Mouse (Mus musculus): Measurements from ENCODE around the gene Cyp17a1. TPM values are rescaled to one million over a fixed set of nuclear protein-coding genes. Genes with fewer than 3 reads are reported as not detected.

Gene Cyp17a1
- polyA plus RNA-seq, 1 experiment, result not detected

DNA sequence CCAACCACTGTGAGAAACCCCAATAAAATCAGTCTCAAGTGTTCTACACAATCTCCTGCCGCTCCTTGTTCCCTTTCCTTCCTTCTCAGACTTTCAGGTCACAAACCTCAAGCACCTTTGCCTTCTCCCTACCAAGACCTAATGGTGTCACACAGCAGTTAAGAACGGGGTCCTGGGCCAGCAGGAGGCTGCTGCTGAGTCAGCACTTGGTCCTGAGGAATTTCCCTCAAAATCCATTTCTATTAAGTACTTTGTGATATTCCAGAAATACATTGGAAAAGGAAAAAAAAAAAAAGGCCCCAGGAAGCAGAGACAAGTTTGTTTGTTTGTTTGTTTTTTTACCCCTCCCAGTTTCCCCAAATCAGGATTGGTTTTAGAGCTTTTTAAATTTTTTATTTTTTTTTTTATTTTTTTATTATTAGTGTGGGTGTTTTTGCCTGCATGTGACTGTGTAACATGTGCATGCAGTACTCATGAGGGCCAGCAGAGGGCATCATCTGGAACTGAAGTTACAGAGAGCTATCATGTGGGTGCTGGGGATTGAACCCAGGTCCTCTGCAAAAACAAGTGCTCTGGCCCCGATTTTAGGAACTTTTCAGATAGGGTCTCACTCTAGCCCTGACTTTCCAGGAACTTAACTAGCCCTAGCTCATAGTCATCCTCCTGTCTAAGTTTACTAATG is 15.5 kb downstream of the Cyp17a1 start:
- TF ChIP-seq GATA1 (IDR thresholded peaks at IDR 0.05; ENCODE audit: borderline replicate concordance, low read length) (no peak), FLI1 (IDR thresholded peaks at IDR 0.05; ENCODE audit: low read length) (no peak)
- H3K27me3 ChIP-seq (replicated peaks), result no peaks in the 10 kb centered on the region
- peaks cover 50% of the 10 kb centered on the region for H3K36me3 ChIP-seq (replicated peaks; ENCODE audit: low read length)
- H3K4me3 ChIP-seq (replicated peaks), result no peak overlapping the region
- no peaks in the 10 kb centered on the region for H3K9me3 ChIP-seq
- peaks cover 28% of the 10 kb centered on the region for H3K4me1 ChIP-seq

DNA sequence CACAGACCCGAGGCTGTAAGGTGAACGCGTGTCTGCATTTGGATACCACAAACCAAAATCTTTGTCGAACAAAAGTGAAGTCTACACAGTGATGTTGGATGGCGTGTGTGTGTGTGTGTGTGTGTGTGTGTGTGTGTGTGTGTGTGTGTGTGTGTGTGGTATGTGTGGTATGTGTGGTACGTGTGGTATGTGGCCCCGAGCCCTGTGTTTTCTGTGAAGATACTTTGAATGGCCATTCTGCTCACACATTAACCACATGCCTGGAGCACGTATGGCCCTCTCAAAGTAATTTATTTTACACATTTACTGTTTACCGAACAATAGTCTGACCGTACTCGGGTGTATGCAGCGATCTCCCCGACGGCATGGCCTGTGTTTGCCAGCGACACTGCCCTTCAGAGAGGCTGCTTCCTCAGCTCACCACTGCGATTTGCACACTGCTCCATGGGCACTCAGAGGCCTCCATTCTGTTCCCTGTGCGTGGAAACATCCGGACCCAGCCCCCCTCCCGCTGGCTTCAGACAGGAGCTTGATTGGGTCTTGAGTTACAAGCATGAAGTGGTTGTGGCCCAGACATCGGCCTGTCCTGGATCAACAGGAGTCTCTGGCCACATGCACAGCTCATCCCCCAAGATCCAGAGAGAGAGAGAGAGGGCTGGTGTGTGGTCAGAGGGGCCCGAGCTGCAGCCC is 16.7 kb downstream of the Cyp17a1 start:
- H3K36me3 ChIP-seq (replicated peaks; ENCODE audit: low read length), result peaks cover 60% of the 10 kb centered on the region
- H3K4me1 ChIP-seq, result peaks cover 17% of the 10 kb centered on the region

DNA sequence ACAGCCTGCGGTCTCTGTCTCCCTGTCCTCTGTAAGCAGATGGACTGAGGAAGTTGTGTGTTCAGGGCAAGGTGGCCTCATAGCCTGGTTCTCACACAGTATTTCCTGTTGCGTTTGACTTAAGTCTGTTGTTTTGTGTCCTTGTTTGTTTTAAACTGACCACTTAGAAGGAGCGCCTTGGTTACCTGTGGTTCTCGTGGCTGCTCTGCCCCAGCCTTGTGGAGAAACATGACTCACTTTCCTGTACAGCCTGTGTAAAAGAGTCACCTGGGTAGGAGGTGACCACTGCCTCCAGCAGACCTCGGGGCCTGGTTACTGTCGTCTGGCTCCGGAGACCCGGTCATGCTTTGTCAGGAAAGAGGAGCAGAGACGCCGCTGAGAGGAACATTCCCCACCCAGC is 17.3 kb downstream of the Cyp17a1 start:
- Histone ChIP-seq H3K27me3 (replicated peaks) (no peaks in the 10 kb centered on the region), H3K4me3 (replicated peaks) (no peak overlapping the region), H3K9me3 (no peaks in the 10 kb centered on the region), H3K36me3 (replicated peaks; ENCODE audit: low read length) (peaks cover 61% of the 10 kb centered on the region), H3K4me1 (peaks cover 15% of the 10 kb centered on the region)
- no peak for TF ChIP-seq FLI1 (IDR thresholded peaks at IDR 0.05; ENCODE audit: low read length)

More for the DNA sequence above, 16.7 kb downstream of the Cyp17a1 start:
- no peaks in the 10 kb centered on the region for H3K9me3 ChIP-seq
- no peak for TF ChIP-seq FLI1 (IDR thresholded peaks at IDR 0.05; ENCODE audit: low read length)
- no peak for TF ChIP-seq GATA1 (IDR thresholded peaks at IDR 0.05; ENCODE audit: borderline replicate concordance, low read length)
- H3K27me3 ChIP-seq (replicated peaks), result no peaks in the 10 kb centered on the region
- H3K4me3 ChIP-seq (replicated peaks), result no peak overlapping the region

DNA sequence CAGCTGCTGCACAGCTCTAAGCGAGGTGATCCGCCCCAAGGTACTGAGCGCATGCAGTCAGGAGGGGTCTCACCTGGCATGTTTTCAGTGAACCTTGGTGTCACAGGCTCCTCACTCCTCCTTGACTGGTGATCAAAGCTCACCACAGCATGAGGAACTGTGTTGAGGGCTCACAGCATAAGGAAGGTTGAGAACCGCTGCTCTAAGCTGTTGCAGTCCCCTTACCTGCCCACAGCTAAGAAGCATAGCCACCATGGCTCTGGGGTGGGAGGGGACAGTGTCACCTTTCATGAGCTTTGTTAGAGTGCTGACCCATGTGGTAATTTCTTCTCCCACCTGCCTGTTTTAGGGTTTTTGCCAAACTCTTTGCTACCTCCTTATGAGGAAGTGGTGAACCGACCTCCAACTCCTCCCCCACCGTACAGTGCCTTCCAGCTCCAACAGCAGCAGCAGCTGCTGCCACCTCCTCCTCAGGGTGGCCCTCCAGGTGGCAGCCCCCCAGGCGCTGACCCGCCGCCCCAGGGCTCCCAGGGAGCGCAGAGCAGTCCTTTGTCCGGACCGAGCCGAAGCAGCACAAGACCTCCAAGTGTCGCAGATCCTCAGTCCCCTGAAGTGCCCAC is 19.2 kb downstream of the Cyp17a1 start:
- Histone ChIP-seq H3K4me1 (peaks cover 15% of the 10 kb centered on the region), H3K4me3 (replicated peaks) (no peak overlapping the region), H3K9me3 (no peaks in the 10 kb centered on the region), H3K27me3 (replicated peaks) (no peaks in the 10 kb centered on the region), H3K36me3 (replicated peaks; ENCODE audit: low read length) (peaks cover 80% of the 10 kb centered on the region)
- TF ChIP-seq FLI1 (IDR thresholded peaks at IDR 0.05; ENCODE audit: low read length), result no peak
- TF ChIP-seq GATA1 (IDR thresholded peaks at IDR 0.05; ENCODE audit: borderline replicate concordance, low read length), result no peak

DNA sequence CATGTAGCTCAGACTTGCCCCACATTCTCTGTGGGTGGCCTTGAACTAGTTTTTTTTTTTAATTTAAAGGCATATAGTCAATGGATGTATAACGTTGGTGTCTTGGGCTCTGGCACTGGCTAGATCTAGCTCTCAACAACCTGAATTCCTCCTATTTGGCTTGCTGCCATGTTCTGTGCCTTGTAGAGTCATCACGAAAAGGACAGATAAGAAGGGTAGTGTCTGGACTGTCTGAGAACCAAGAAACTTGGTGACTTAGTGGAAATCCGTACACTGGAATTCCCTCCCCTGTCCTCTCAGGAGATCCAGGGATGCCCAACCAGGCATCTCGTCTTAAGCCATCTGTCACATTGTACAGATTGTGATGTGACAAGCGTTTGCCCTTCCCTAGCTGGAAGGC is 19.8 kb downstream of the Cyp17a1 start:
- Histone ChIP-seq H3K4me3 (replicated peaks) (no peak overlapping the region), H3K9me3 (no peaks in the 10 kb centered on the region), H3K4me1 (peaks cover 13% of the 10 kb centered on the region), H3K36me3 (replicated peaks; ENCODE audit: low read length) (peaks cover 85% of the 10 kb centered on the region), H3K27me3 (replicated peaks) (no peaks in the 10 kb centered on the region)
- TF ChIP-seq FLI1 (IDR thresholded peaks at IDR 0.05; ENCODE audit: low read length) (no peak), GATA1 (IDR thresholded peaks at IDR 0.05; ENCODE audit: borderline replicate concordance, low read length) (no peak)

DNA sequence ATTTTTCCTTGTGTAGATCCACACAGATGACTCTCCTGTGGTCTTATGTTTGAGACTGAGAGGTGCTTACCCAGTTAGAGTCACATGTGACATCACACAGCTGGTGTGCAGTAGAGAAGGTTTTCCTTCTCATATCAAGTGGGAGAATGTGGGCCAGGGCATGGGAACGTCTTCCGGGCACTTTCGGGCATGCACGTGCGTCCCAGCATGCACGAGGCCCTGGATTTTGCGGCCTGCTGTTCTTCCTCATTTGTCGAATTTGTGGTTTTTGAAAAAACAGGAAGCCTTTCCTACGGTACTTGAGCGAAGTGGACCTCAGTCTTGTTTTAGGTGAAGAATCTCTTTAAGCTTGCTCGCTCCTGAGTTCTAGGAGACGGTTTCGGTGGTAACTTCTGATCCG is 24.4 kb downstream of the Cyp17a1 start:
- Histone ChIP-seq H3K4me1 (peaks cover 43% of the 10 kb centered on the region), H3K27me3 (replicated peaks) (no peaks in the 10 kb centered on the region), H3K36me3 (replicated peaks; ENCODE audit: low read length) (peaks cover 90% of the 10 kb centered on the region), H3K4me3 (replicated peaks) (no peak overlapping the region), H3K9me3 (no peaks in the 10 kb centered on the region)
- TF ChIP-seq FLI1 (IDR thresholded peaks at IDR 0.05; ENCODE audit: low read length) (no peak), GATA1 (IDR thresholded peaks at IDR 0.05; ENCODE audit: borderline replicate concordance, low read length) (no peak)

DNA sequence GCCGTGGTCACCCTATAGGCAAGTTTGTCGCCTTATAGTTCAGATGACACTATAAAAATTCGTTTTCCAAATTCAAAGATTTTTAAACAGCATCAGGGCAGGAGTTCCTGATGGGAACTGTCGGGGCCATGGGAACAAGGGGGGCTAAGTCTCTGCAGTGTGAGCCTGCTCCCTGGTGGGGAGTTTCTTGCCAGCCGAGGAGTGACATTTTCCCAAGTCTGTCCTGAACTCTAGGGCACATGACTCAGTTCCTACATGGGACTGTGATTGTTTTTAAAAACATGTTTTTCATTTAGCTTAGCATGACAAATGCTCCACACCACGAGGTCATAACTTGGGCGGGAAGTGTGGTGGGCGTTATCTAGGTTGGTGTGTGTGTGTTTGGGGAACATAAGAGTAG is 25.1 kb downstream of the Cyp17a1 start:
- no peaks in the 10 kb centered on the region for H3K9me3 ChIP-seq
- H3K4me3 ChIP-seq (replicated peaks), result no peak overlapping the region
- peaks cover 43% of the 10 kb centered on the region for H3K4me1 ChIP-seq
- H3K36me3 ChIP-seq (replicated peaks; ENCODE audit: low read length), result peaks cover 90% of the 10 kb centered on the region
- H3K27me3 ChIP-seq (replicated peaks), result no peaks in the 10 kb centered on the region
- TF ChIP-seq FLI1 (IDR thresholded peaks at IDR 0.05; ENCODE audit: low read length) (no peak), GATA1 (IDR thresholded peaks at IDR 0.05; ENCODE audit: borderline replicate concordance, low read length) (no peak)

DNA sequence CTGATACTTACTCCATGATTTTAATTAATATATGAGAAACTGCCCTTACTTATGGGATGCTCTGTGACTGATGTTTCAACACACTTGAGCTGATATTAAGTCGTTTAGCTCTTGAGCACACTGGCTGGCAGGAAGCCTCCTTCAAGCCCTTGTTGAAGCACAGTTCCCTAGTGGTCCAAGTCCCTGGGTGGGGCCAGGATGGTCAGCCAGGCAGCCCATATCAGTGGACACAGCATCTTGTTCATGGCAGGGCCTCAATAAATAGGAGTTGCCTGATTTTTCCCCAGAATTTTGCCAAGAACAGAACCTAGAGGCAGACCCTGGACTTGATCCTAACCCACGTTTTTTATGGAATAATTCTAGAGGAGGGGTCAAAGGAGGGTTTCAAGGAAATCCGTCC is 25.7 kb downstream of the Cyp17a1 start:
- H3K27me3 ChIP-seq (replicated peaks), result no peaks in the 10 kb centered on the region
- H3K36me3 ChIP-seq (replicated peaks; ENCODE audit: low read length), result peaks cover 93% of the 10 kb centered on the region
- no peak overlapping the region for H3K4me3 ChIP-seq (replicated peaks)
- TF ChIP-seq FLI1 (IDR thresholded peaks at IDR 0.05; ENCODE audit: low read length) (no peak), GATA1 (IDR thresholded peaks at IDR 0.05; ENCODE audit: borderline replicate concordance, low read length) (no peak)
- H3K9me3 ChIP-seq, result no peaks in the 10 kb centered on the region
- peaks cover 49% of the 10 kb centered on the region for H3K4me1 ChIP-seq

DNA sequence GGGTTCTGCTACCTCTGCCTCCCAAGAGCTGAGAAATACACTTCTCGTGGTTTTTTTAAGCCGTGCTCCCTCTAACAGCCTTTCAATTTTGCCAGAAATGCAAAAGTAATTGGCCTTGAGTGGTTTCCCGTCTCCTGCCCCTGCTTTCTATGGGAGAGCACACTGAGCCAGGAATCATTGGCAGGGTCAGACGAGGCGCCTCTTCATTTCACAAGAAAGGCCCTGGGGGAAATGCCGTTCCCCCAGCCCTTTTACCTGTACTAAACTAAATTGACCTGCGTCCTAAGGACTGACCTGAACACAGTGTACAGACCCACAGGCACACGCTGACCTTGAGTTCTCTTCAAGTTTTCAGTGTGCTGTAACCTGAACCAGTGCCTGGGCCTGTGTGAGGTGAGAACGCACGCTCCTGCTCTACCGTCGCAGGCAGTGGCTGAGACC is 26.9 kb downstream of the Cyp17a1 start:
- H3K4me1 ChIP-seq, result peaks cover 61% of the 10 kb centered on the region
- H3K36me3 ChIP-seq (replicated peaks; ENCODE audit: low read length), result peaks cover 97% of the 10 kb centered on the region
- H3K4me3 ChIP-seq (replicated peaks), result no peak overlapping the region
- no peaks in the 10 kb centered on the region for H3K27me3 ChIP-seq (replicated peaks)
- no peaks in the 10 kb centered on the region for H3K9me3 ChIP-seq
- no peak for TF ChIP-seq GATA1 (IDR thresholded peaks at IDR 0.05; ENCODE audit: borderline replicate concordance, low read length)
- TF ChIP-seq FLI1 (IDR thresholded peaks at IDR 0.05; ENCODE audit: low read length), result no peak
